Mouse (Mus musculus) megakaryocyte, embryonic 14.5 days (primary cell): ENCODE results near the gene Sipa1l2. TPM values are rescaled to one million over a fixed set of nuclear protein-coding genes. Genes with fewer than 3 reads are reported as not detected.

Experiments
- H3K27me3 ChIP-seq: replicated peaks from 2 replicates; pipeline ENCODE3; 2012; ENCODE audit warnings: inconsistent platforms
- H3K36me3 ChIP-seq: replicated peaks from 2 replicates; pipeline ENCODE3; 2012; ENCODE audit warnings: low read length, inconsistent platforms, mixed read lengths
- H3K4me1 ChIP-seq: 2 replicates; pipeline ENCODE4 v1.6.1; 2012; ENCODE audit warnings: inconsistent platforms
- H3K4me3 ChIP-seq: replicated peaks from 2 replicates; pipeline ENCODE3; 2012; ENCODE audit warnings: moderate library complexity, mild to moderate bottlenecking, inconsistent platforms
- H3K9me3 ChIP-seq: 2 replicates; pipeline ENCODE4 v1.6.1; 2012; ENCODE audit warnings: inconsistent platforms
- FLI1 ChIP-seq: IDR thresholded peaks from 2 replicates; pipeline ENCODE4 v1.6.1; 2012; ENCODE audit warnings: low read length, inconsistent platforms, mixed read lengths
- GATA1 ChIP-seq: IDR thresholded peaks from 3 replicates; pipeline ENCODE4 v1.6.1; 2012; ENCODE audit warnings: mixed read lengths, low read length, inconsistent platforms, borderline replicate concordance
- polyA plus RNA-seq: library from polyadenylated mRNA; stranded (reverse); fragments of >175 nt; gene quantifications from 2 replicates; pipeline ENCODE4 v1.2.3, GENCODE M21; 2012; ENCODE audit warnings: low replicate concordance; ENCODE audit not compliant: insufficient read depth

Gene Sipa1l2
- polyA plus RNA-seq, 1 experiment = 0.78 TPM

DNA sequence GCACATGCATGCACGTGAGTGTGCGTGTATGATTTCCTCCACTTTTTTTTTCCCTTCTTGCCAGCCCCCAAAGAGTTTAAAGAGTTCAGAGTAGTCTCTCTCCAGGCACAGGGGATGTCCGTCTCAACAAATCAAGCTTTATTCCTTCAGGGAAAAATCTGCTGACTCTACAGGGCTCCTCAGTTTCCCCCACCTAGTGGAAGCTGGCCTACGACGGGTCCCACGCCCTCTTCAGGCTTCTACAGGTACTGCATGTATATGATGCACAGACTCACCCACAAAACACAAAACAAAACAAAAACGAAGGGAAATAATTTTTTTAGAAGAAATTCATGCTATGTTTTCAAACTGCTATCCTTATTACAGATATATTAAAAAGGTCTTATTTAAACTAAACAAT is 189.7 kb downstream of the Sipa1l2 start:
- Histone ChIP-seq H3K4me1 (peaks cover 4% of the 10 kb centered on the region; the same call in 1 of the 2 replicates), H3K9me3 (peaks cover 26% of the 10 kb centered on the region), H3K27me3 (peaks cover 4% of the 10 kb centered on the region), H3K4me3 (no peak overlapping the region), H3K36me3 (no peaks in the 10 kb centered on the region)
- no peak for TF ChIP-seq GATA1
- no peak for TF ChIP-seq FLI1

DNA sequence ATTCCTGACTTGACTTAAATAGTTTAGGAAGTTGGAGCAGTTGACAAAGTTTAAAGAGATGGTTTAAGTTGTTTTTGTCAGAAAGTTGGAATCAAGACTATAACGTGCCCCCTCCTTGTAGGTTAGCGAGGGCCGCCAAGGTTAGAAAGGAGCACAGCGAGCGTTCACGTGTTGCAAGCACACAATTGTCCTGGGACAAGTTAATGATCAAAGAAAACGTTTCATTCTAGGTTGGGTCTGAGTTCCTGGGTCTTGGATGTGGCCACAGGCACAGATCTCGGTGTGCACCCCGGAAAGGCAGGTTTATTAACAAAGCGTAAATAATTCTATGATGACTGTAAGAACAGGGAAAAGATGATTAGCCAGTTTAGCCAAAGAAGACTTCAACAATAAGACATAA is 190.5 kb downstream of the Sipa1l2 start:
- TF ChIP-seq FLI1 = no peak
- no peak for TF ChIP-seq GATA1
- peaks cover 4% of the 10 kb centered on the region; the same call in 1 of the 2 replicates for H3K4me1 ChIP-seq
- peaks cover 18% of the 10 kb centered on the region for H3K9me3 ChIP-seq

DNA sequence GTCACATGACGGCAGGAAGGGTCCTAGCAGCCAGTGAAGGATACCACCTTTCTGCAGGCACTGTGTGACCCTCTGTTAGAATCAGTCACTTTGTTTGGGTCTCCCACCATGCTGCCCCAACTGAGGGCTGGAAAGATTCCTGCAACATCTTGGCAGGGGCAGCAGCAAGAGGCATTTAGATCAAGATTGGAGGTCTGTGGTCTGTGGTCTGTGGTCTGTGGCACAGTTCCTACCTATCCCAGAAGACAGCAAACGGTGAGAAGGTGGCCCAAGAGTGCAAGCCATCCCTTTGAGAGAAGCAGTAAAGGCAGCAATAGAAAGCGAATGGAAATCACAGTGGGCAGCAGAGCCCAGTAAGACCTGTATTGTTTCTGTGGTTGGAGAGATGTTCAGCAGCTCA is 191.9 kb downstream of the Sipa1l2 start:
- peaks cover 7% of the 10 kb centered on the region for H3K9me3 ChIP-seq
- peaks cover 4% of the 10 kb centered on the region for H3K27me3 ChIP-seq
- no peak overlapping the region for H3K4me3 ChIP-seq
- peaks cover 4% of the 10 kb centered on the region; the same call in 1 of the 2 replicates for H3K4me1 ChIP-seq
- no peaks in the 10 kb centered on the region for H3K36me3 ChIP-seq
- TF ChIP-seq FLI1 (no peak), GATA1 (no peak)

More for the DNA sequence above, 190.5 kb downstream of the Sipa1l2 start:
- H3K4me3 ChIP-seq = no peak overlapping the region
- peaks cover 4% of the 10 kb centered on the region for H3K27me3 ChIP-seq
- no peaks in the 10 kb centered on the region for H3K36me3 ChIP-seq

DNA sequence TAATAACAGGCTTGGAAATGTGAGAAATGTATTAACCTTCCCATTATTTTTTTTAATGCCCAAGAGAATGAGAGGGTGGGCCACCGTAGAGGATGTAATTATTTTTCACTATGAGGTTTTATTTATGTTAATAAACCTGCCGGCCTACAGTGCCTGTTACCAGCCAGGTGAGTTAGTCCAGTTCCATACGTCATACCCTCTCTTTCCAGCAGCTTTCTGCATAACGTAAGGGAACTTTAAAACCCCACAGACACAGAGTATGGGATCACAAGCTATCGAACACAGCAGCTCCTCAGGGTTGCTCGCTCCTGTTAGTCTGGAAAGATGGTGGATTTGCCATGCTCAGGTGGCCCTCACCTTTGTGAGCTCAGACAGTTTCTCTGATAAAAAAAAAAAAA is 193.2 kb downstream of the Sipa1l2 start:
- Histone ChIP-seq H3K36me3 (no peaks in the 10 kb centered on the region), H3K4me3 (no peak overlapping the region), H3K9me3 (0 out of 2 replicates have a peak, but pooled peaks cover under 1% of the 10 kb centered on the region), H3K27me3 (peaks cover 2% of the 10 kb centered on the region), H3K4me1 (no peaks in the 10 kb centered on the region)
- TF ChIP-seq FLI1 = no peak
- TF ChIP-seq GATA1 = no peak

- H3K27me3 ChIP-seq = peaks cover 2% of the 10 kb centered on the region
- no peaks in the 10 kb centered on the region for H3K4me1 ChIP-seq
- H3K36me3 ChIP-seq = no peaks in the 10 kb centered on the region
- TF ChIP-seq FLI1 (no peak), GATA1 (no peak)
- 0 out of 2 replicates have a peak, but pooled peaks cover 4% of the 10 kb centered on the region for H3K9me3 ChIP-seq
- peak overlapping the region; percentile 38 for H3K4me3 ChIP-seq
Observed at GRCm38 (mm10) chr8:125375659-125376447, 193.8 kb downstream of the Sipa1l2 start.

DNA sequence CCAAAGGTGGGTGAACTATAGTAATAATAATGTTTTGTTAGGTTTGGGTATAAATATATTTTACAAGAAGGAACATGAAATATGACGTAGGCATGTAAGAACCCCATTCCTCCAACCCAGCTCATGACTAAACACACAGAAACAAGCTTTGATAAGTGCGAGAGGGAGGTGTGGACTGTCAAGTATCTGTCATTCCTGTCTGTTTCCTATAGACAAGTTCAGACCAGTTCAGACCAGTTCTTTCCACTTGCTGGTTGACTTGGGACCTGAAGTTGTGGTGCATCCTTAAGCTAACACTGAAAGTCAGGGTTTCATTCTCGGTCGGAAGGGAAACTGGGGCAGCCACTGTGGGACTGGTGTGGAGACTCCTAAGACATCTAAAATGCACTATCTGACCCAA is 197.0 kb downstream of the Sipa1l2 start:
- H3K36me3 ChIP-seq = no peaks in the 10 kb centered on the region
- H3K9me3 ChIP-seq = 0 out of 2 replicates have a peak, but pooled peaks cover 4% of the 10 kb centered on the region
- TF ChIP-seq FLI1 = no peak
- TF ChIP-seq GATA1 = no peak
- H3K27me3 ChIP-seq = peaks cover 2% of the 10 kb centered on the region
- no peaks in the 10 kb centered on the region for H3K4me1 ChIP-seq
- no peak overlapping the region for H3K4me3 ChIP-seq

- H3K4me1 ChIP-seq = no peaks in the 10 kb centered on the region
- H3K27me3 ChIP-seq = peaks cover 6% of the 10 kb centered on the region
- H3K9me3 ChIP-seq = peaks cover 4% of the 10 kb centered on the region; the same call in 1 of the 2 replicates
- no peaks in the 10 kb centered on the region for H3K36me3 ChIP-seq
- no peak for TF ChIP-seq GATA1
- no peak for TF ChIP-seq FLI1
- H3K4me3 ChIP-seq = no peak overlapping the region
Observed at GRCm38 (mm10) chr8:125369491-125370236, 199.9 kb downstream of the Sipa1l2 start.

DNA sequence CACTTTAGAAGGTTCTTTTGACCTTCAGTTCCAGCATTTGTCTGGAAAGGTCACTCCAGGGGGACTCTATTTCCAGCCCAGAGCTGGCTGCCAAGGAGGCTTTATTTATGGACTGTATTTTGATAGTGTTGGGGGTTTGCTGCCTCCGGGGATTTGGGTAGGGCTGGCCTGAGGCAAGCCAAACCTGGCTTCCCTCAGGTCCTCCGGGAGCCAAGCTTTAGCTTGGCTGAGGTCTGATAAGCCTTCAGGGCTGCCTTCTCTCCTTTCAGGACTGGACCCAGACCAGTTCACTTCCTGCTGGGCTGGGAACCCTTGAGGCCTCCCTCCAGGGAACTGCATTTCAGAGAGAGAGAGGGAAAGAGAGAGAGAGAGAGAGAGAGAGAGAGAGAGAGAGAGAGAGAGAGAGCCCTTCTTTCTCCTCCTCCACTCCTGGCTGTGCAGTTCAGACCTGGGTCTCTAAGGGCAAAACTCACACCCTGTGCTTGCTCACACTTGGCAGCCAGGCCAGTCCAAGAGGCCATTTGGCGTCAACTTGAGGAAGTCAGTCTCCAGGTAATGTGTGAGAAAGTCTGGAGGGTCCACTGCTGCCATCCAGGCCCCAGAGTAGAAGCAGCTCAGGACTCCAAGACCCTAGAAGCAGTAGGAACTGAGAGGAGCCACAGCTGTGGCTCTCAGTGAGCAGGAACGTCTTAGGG is 201.1 kb downstream of the Sipa1l2 start:
- H3K4me3 ChIP-seq = no peak overlapping the region
- H3K9me3 ChIP-seq = peaks cover 4% of the 10 kb centered on the region; the same call in 1 of the 2 replicates
- H3K36me3 ChIP-seq = no peaks in the 10 kb centered on the region
- peaks cover 6% of the 10 kb centered on the region for H3K27me3 ChIP-seq
- no peaks in the 10 kb centered on the region for H3K4me1 ChIP-seq
- no peak for TF ChIP-seq FLI1
- TF ChIP-seq GATA1 = no peak

Other genes with a start within 250 kb of the Sipa1l2 start
- gene Map10, start 100.0 kb upstream of the Sipa1l2 start, polyA plus RNA-seq = 0.47 TPM in 1 of 2 replicates, not detected in the other
- 9.2 and 15.5 TPM in 2 replicates for gene Ntpcr, start 160.2 kb upstream of the Sipa1l2 start, polyA plus RNA-seq